Mouse (Mus musculus): Measurements from ENCODE around the gene Saysd1. TPM values are rescaled to one million over a fixed set of nuclear protein-coding genes. Genes with fewer than 3 reads are reported as not detected.

Saysd1 gene
- total and polyA plus RNA-seq, 2 experiments from 2014 or later: 3.8 to 8.6 TPM

- H3K9me3 ChIP-seq (ENCODE audit: low read length): no peaks in the 10 kb centered on the region
- DNase-seq (ENCODE audit: low spot score) (no peak), ATAC-seq (ENCODE audit: low FRiP score) (no peak)
- no peak overlapping the region for H3K4me3 ChIP-seq (ENCODE audit: low read depth, low read length)
- TF ChIP-seq CTCF (IDR thresholded peaks at IDR 0.05): no peak
- peaks cover 6% of the 10 kb centered on the region; the same call in 1 of the 2 replicates for H3K4me1 ChIP-seq (ENCODE audit: insufficient read depth, low read length)
- H3K4me2 ChIP-seq (ENCODE audit: low read depth, low read length, poor library complexity, severe bottlenecking): no peak overlapping the region
- no peak overlapping the region for H3K27ac ChIP-seq (ENCODE audit: low read depth, low read length)
- no peak overlapping the region for H3K9ac ChIP-seq (replicated peaks; ENCODE audit: low read length, poor library complexity, severe bottlenecking)
- H3K36me3 ChIP-seq (ENCODE audit: insufficient read depth, low read length): no peaks in the 10 kb centered on the region
- 83% methylated on average over 6 of the region's 6 CpGs for WGBS
- no peaks in the 10 kb centered on the region for H3K27me3 ChIP-seq (ENCODE audit: insufficient read depth, low read length)
Measured at GRCm38 (mm10) chr14:20077181-20077580, 61.2 kb downstream of the Saysd1 start.

GRCm38 (mm10) chr14:20075544-20075943 is 62.8 kb downstream of the Saysd1 start:
- H3K4me2 ChIP-seq (ENCODE audit: low read depth, low read length, poor library complexity, severe bottlenecking): no peak overlapping the region
- ATAC-seq (ENCODE audit: low FRiP score) (no peak), DNase-seq (ENCODE audit: low spot score) (no peak)
- no peak overlapping the region for H3K4me3 ChIP-seq (ENCODE audit: low read depth, low read length)
- WGBS: 94% methylated on average over 7 of the region's 7 CpGs
- H3K36me3 ChIP-seq (ENCODE audit: insufficient read depth, low read length): no peaks in the 10 kb centered on the region
- no peak for TF ChIP-seq CTCF (IDR thresholded peaks at IDR 0.05)
- no peaks in the 10 kb centered on the region for H3K27me3 ChIP-seq (ENCODE audit: insufficient read depth, low read length)
- no peaks in the 10 kb centered on the region for H3K9me3 ChIP-seq (ENCODE audit: low read length)
- H3K4me1 ChIP-seq (ENCODE audit: insufficient read depth, low read length): no peaks in the 10 kb centered on the region
- no peak overlapping the region for H3K27ac ChIP-seq (ENCODE audit: low read depth, low read length)
- H3K9ac ChIP-seq (replicated peaks; ENCODE audit: low read length, poor library complexity, severe bottlenecking): no peak overlapping the region

DNA sequence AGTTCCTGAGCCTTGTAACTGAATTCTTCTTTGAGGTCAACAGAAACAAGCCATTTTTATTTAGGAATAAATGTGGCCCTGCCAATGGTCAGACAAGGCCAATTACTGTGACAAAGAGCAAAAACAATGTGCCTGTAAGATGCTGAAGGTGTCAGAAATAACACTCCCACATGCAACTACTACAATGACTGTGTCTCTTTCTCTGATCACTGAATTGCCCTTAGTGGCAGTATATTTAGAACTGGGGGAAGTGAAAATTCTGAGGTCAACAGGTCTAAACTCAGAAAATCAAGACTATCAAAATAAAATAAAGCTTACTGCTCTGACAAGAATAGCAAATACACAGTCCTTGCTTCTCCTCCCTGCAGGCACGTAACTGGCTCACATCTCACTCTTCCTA is 63.6 kb downstream of the Saysd1 start:
- Histone ChIP-seq H3K4me2 (ENCODE audit: low read depth, low read length, poor library complexity, severe bottlenecking) (no peak overlapping the region), H3K36me3 (ENCODE audit: insufficient read depth, low read length) (no peaks in the 10 kb centered on the region)
- WGBS: 67% methylated on average over 1 of the region's 1 CpGs

GRCm38 (mm10) chr14:20070629-20071028 is 67.7 kb downstream of the Saysd1 start:
- H3K9ac ChIP-seq (replicated peaks; ENCODE audit: low read length, poor library complexity, severe bottlenecking): no peak overlapping the region
- no peaks in the 10 kb centered on the region for H3K4me1 ChIP-seq (ENCODE audit: insufficient read depth, low read length)
- peak; percentile 70; the same call in 1 of the 2 replicates for ATAC-seq (ENCODE audit: low FRiP score)
- no peaks in the 10 kb centered on the region for H3K27me3 ChIP-seq (ENCODE audit: insufficient read depth, low read length)
- peak; percentile 77 for DNase-seq (ENCODE audit: low spot score)
- no peaks in the 10 kb centered on the region for H3K36me3 ChIP-seq (ENCODE audit: insufficient read depth, low read length)
- H3K27ac ChIP-seq (ENCODE audit: low read depth, low read length): no peak overlapping the region
- no peak overlapping the region for H3K4me3 ChIP-seq (ENCODE audit: low read depth, low read length)
- TF ChIP-seq CTCF (IDR thresholded peaks at IDR 0.05): peak; percentile 86
- H3K4me2 ChIP-seq (ENCODE audit: low read depth, low read length, poor library complexity, severe bottlenecking): no peak overlapping the region
- H3K9me3 ChIP-seq (ENCODE audit: low read length): no peaks in the 10 kb centered on the region

More for the DNA sequence above, 63.6 kb downstream of the Saysd1 start:
- no peaks in the 10 kb centered on the region for H3K9me3 ChIP-seq (ENCODE audit: low read length)
- no peak overlapping the region for H3K4me3 ChIP-seq (ENCODE audit: low read depth, low read length)
- DNase-seq (ENCODE audit: low spot score) (no peak), ATAC-seq (ENCODE audit: low FRiP score) (no peak)
- H3K27me3 ChIP-seq (ENCODE audit: insufficient read depth, low read length): no peaks in the 10 kb centered on the region
- no peak for TF ChIP-seq CTCF (IDR thresholded peaks at IDR 0.05)
- H3K4me1 ChIP-seq (ENCODE audit: insufficient read depth, low read length): no peaks in the 10 kb centered on the region
- no peak overlapping the region for H3K9ac ChIP-seq (replicated peaks; ENCODE audit: low read length, poor library complexity, severe bottlenecking)
- H3K27ac ChIP-seq (ENCODE audit: low read depth, low read length): no peak overlapping the region

DNA sequence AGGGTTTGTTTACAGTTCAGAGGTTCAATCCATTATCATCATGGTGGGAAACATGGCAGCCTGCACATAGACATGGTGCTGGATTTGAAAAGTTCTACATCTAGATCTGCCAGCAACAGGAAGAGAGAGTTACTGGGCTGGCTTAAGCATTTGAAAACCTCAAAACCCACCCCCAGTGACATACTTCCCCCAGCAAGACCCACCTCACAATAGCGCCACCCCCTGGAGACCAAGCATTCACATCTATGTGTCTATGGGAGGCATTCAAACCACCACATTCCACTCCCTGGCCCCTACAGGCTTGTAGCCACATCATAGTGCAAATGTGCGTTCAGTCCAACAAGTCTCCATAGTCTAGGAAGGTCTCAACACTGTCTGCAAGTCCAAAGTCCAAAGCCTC is 70.0 kb downstream of the Saysd1 start:
- H3K4me3 ChIP-seq (ENCODE audit: low read depth, low read length): no peak overlapping the region
- no peaks in the 10 kb centered on the region for H3K27me3 ChIP-seq (ENCODE audit: insufficient read depth, low read length)
- ATAC-seq (ENCODE audit: low FRiP score) (no peak), DNase-seq (ENCODE audit: low spot score) (no peak)
- no peaks in the 10 kb centered on the region for H3K9me3 ChIP-seq (ENCODE audit: low read length)
- H3K27ac ChIP-seq (ENCODE audit: low read depth, low read length): no peak overlapping the region
- H3K4me1 ChIP-seq (ENCODE audit: insufficient read depth, low read length): no peaks in the 10 kb centered on the region
- 85% methylated on average over 2 of the region's 2 CpGs for WGBS
- H3K36me3 ChIP-seq (ENCODE audit: insufficient read depth, low read length): no peaks in the 10 kb centered on the region
- peak; percentile 37 for TF ChIP-seq CTCF (IDR thresholded peaks at IDR 0.05)
- H3K4me2 ChIP-seq (ENCODE audit: low read depth, low read length, poor library complexity, severe bottlenecking): no peak overlapping the region
- no peak overlapping the region for H3K9ac ChIP-seq (replicated peaks; ENCODE audit: low read length, poor library complexity, severe bottlenecking)

- DNase-seq (ENCODE audit: low spot score) (peak; percentile 95), ATAC-seq (ENCODE audit: low FRiP score) (peak; percentile 66)
- no peak overlapping the region for H3K27ac ChIP-seq (ENCODE audit: low read depth, low read length)
- TF ChIP-seq CTCF (IDR thresholded peaks at IDR 0.05): peak; percentile 100
- 43% methylated on average over 18 of the region's 18 CpGs for WGBS
- H3K36me3 ChIP-seq (ENCODE audit: insufficient read depth, low read length): no peaks in the 10 kb centered on the region
- H3K4me3 ChIP-seq (ENCODE audit: low read depth, low read length): no peak overlapping the region
- no peak overlapping the region for H3K9ac ChIP-seq (replicated peaks; ENCODE audit: low read length, poor library complexity, severe bottlenecking)
- H3K4me2 ChIP-seq (ENCODE audit: low read depth, low read length, poor library complexity, severe bottlenecking): no peak overlapping the region
- no peaks in the 10 kb centered on the region for H3K4me1 ChIP-seq (ENCODE audit: insufficient read depth, low read length)
- no peaks in the 10 kb centered on the region for H3K27me3 ChIP-seq (ENCODE audit: insufficient read depth, low read length)
- H3K9me3 ChIP-seq (ENCODE audit: low read length): no peaks in the 10 kb centered on the region
Measured at GRCm38 (mm10) chr14:20067293-20068074, 70.8 kb downstream of the Saysd1 start.
